Mouse (Mus musculus) forebrain, embryonic 14.5 days (tissue): ENCODE data around the gene Eif2d. TPM values are rescaled to one million over a fixed set of nuclear protein-coding genes. Genes with fewer than 3 reads are reported as not detected.

ENCODE experiments used
- ATAC-seq: fragments of 200-750 bp; cut with Nextera tagmentation; 2 replicates; pipeline ENCODE4 v1.8.0; 2017; ENCODE audit warnings: mild to moderate bottlenecking, moderate library complexity
- DNase-seq: peaks from one replicate; pipeline ENCODE4 v3.0.0-alpha.2; 2015; ENCODE audit warnings: low spot score
- H3K27ac ChIP-seq: fragments of 300-500 bp; sonication (generic); 2 replicates; pipeline ENCODE4 v1.5.1; 2014; ENCODE audit warnings: low read depth, mild to moderate bottlenecking, control low read depth, low read length, moderate library complexity
- H3K27me3 ChIP-seq: fragments of 300-500 bp; sonication (generic); replicated peaks from 2 replicates; pipeline ENCODE4 v1.6.1; 2014; ENCODE audit warnings: low read length, control low read depth, mixed read lengths; ENCODE audit not compliant: control insufficient read depth, insufficient read depth
- H3K36me3 ChIP-seq: fragments of 300-500 bp; sonication (generic); 2 replicates; pipeline ENCODE4 v1.6.1; 2014; ENCODE audit warnings: low read length, control low read depth; ENCODE audit not compliant: control insufficient read depth, insufficient read depth
- H3K4me1 ChIP-seq: fragments of 300-500 bp; sonication (generic); 2 replicates; pipeline ENCODE4 v1.6.1; 2014; ENCODE audit warnings: antibody characterized with exemption, low read length, control low read depth; ENCODE audit not compliant: control insufficient read depth, insufficient read depth
- H3K4me2 ChIP-seq: fragments of 300-500 bp; sonication (generic); 2 replicates; pipeline ENCODE4 v1.6.1; 2014; ENCODE audit warnings: mild to moderate bottlenecking, control low read depth, low read length
- H3K4me3 ChIP-seq: fragments of 300-500 bp; sonication (generic); 2 replicates; pipeline ENCODE4 v1.5.1; 2014; ENCODE audit warnings: low read depth, low read length, control low read depth
- H3K9ac ChIP-seq: fragments of 300-500 bp; sonication (generic); 2 replicates; pipeline ENCODE4 v1.6.1; 2014; ENCODE audit warnings: mild to moderate bottlenecking, low read length, control low read depth, moderate library complexity
- H3K9me3 ChIP-seq: fragments of 300-500 bp; sonication (generic); replicated peaks from 2 replicates; pipeline ENCODE4 v1.6.1; 2016; ENCODE audit warnings: low read length, control low read depth, mixed read lengths; ENCODE audit not compliant: control insufficient read depth
- WGBS: fragments of 180-500 bp; shearing (Covaris S2); extraction: QIAGEN DNeasy Blood & Tissue Kit; methylation state at CpG from one replicate; pipeline ENCODE4 v1.1.7; 2014; 5-methylcytosine and 5-hydroxymethylcytosine counted together
- polyA plus RNA-seq: library from polyadenylated mRNA; unstranded; fragments of >200 nt; fragmentation: Nextera tagmentation; extraction: Ambion mirVana; gene quantifications from 2 replicates; pipeline ENCODE4 v1.2.1, GENCODE M21; 2014

Eif2d gene
- polyA plus RNA-seq, 1 experiment from 2014 or later = 66.1 TPM

DNA sequence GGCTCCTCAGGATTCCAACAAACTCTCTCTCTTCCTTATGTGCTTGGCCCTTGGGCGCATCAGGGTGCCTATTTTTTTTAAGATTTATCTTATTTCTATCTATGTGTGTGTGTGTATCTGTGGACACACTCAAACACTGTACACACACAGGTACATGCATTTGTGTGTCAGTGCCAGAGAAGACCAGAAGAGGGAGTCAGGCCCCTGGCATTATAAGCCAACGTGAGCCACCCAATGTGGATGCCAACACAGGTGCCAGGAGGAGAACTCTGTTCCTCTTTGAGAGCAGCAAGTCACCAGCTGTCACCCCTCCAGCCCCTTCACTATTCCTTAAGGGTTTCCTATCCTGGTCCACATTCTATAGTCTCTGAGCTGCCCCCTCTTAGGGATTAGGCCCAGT is 34.0 kb upstream of the Eif2d start:
- Histone ChIP-seq H3K36me3 (no peaks in the 10 kb centered on the region), H3K4me1 (0 out of 2 replicates have a peak, but pooled peaks cover 7% of the 10 kb centered on the region), H3K27ac (no peak overlapping the region), H3K9me3 (no peaks in the 10 kb centered on the region), H3K27me3 (no peaks in the 10 kb centered on the region), H3K4me3 (no peak overlapping the region), H3K9ac (no peak overlapping the region), H3K4me2 (no peak overlapping the region)
- ATAC-seq (no peak), DNase-seq (no peak)
- WGBS = 54% methylated on average over 2 of the region's 2 CpGs

DNA sequence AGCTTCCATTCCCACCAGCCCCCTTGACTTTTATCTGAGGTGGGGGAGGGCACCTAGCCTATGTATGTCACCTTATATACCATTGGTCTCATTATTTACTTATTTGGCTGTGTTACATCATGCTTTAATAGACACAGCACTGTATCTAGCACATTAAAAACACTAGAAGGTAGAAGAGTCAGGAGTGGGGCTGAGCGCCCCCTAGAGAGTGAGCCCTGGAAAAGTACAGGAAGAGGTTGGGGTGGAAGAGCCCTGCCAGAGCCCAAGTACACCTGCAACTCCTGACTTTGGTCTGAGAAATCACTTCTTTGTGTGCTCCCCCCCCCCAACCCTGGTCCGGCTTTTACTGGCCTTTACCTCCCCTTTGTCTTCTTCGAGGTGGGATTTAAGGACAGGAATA is 31.0 kb upstream of the Eif2d start:
- H3K9ac ChIP-seq = no peak overlapping the region
- H3K27me3 ChIP-seq = no peaks in the 10 kb centered on the region
- H3K27ac ChIP-seq = no peak overlapping the region
- H3K4me1 ChIP-seq = 0 out of 2 replicates have a peak, but pooled peaks cover 1% of the 10 kb centered on the region
- H3K4me2 ChIP-seq = no peak overlapping the region
- DNase-seq = no peak
- no peak overlapping the region for H3K4me3 ChIP-seq
- H3K9me3 ChIP-seq = no peaks in the 10 kb centered on the region
- H3K36me3 ChIP-seq = peaks cover 10% of the 10 kb centered on the region
- WGBS = 35% methylated on average over 3 of the region's 3 CpGs
- ATAC-seq = no peak

DNA sequence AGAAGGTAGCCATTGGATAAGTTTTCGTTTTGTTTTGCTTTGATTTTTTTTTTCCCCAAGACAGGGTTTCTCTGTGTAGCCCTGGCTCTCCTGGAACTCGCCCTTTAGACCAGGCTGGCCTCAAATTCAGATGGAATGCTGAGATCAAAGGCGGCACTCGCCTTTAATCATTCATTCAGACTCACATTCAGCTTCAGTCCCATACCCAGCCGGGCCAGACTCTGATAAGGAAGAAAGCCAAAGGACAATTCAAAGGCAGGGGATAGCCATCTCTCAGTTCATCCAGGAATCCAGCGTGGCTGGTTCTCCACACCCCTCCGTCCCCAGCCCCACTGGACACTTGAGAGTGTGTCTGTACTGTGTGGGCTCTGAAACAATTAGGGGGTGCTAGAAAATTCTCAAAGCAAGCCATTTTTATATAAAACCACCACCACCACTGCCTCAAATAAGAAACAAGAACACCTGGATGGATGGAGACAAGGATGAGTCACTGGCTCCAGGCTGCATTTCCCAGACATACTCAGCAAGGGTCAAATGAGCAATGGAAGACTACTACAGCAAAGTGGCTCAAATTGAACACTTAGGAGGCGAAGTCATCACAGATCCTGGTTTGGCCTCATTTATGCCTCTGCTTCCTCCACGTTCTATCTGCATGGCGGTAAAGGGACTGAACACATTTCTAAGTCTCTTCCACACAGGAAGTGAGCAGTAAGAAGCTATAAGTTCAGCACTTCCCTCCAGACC is 29.3 kb upstream of the Eif2d start:
- DNase-seq (no peak), ATAC-seq (no peak)
- Histone ChIP-seq H3K9me3 (no peaks in the 10 kb centered on the region), H3K4me3 (no peak overlapping the region), H3K4me2 (no peak overlapping the region), H3K4me1 (no peaks in the 10 kb centered on the region), H3K36me3 (peaks cover 26% of the 10 kb centered on the region), H3K9ac (no peak overlapping the region), H3K27ac (no peak overlapping the region), H3K27me3 (no peaks in the 10 kb centered on the region)
- WGBS = 71% methylated on average over 10 of the region's 10 CpGs

DNA sequence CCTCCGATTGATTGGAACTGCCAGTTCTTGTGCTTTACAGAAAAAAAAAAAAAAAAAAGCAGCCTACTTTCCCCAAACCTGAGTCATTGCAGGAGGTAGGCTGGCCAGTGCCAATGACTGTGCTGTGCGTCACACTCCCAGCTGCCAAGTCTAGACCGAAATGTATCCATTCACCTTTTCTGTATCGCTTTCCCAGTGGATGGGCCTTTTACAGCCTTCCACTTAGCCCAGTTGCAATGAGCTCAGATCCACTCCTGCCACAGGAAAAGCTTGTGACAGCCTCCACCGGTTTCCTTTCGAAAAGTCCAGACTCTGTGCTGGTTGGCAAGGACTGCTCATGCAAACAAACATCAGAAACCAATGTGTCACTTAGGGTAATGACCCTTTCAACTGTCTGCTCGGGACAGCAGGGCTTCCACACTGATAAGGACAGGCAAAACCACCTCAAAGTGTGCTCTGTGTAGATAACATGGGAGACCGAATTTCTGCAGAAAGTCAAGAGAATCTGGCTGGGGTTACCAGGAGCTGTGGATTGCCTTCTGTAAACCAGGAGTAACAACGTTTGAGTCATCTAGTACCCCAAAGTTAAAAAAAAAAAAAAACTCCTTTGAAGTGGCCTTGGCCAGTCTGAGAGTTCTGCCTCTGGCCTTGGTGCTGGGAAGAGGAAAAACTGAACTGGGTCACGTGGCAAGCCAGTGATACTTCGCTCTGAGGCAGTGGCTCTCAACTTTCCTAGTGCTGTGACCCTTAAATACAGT is 26.8 kb upstream of the Eif2d start:
- 88% methylated on average over 11 of the region's 11 CpGs for WGBS
- no peak overlapping the region for H3K4me3 ChIP-seq

DNA sequence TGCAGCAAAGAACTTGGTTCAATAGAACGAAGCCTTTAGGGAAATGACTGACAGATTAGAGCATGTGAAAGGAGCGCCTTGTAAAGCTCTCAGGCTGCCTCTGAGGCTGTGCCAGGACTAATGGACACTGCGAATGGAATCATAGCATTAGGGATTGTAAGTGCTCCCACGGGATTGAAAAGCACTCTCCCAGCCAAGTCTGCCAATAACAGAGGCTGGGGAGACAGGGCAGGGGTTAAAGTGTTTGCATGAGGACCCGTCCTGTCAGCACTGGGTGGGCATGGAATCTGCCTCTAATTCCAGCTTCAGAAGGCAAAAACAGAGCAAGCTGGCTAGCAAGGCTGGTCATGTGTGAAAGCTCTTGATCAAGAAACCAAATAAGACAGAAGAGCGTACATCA is 18.8 kb upstream of the Eif2d start:
- Histone ChIP-seq H3K27me3 (no peaks in the 10 kb centered on the region), H3K27ac (peak overlapping the region; percentile 59), H3K4me2 (peak overlapping the region; percentile 51), H3K4me1 (peaks cover 31% of the 10 kb centered on the region), H3K9me3 (no peaks in the 10 kb centered on the region), H3K36me3 (peaks cover 26% of the 10 kb centered on the region), H3K9ac (peak overlapping the region; percentile 32; the same call in 1 of the 2 replicates), H3K4me3 (no peak overlapping the region)
- WGBS = 7% methylated on average over 6 of the region's 6 CpGs
- ATAC-seq (peak; percentile 26; the same call in 1 of the 2 replicates), DNase-seq (peak; percentile 89)

More for the DNA sequence above, 26.8 kb upstream of the Eif2d start:
- Histone ChIP-seq H3K9me3 (no peaks in the 10 kb centered on the region), H3K4me2 (no peak overlapping the region), H3K36me3 (peaks cover 47% of the 10 kb centered on the region), H3K9ac (no peak overlapping the region), H3K4me1 (no peaks in the 10 kb centered on the region), H3K27ac (no peak overlapping the region), H3K27me3 (no peaks in the 10 kb centered on the region)
- no peak for DNase-seq
- no peak for ATAC-seq

DNA sequence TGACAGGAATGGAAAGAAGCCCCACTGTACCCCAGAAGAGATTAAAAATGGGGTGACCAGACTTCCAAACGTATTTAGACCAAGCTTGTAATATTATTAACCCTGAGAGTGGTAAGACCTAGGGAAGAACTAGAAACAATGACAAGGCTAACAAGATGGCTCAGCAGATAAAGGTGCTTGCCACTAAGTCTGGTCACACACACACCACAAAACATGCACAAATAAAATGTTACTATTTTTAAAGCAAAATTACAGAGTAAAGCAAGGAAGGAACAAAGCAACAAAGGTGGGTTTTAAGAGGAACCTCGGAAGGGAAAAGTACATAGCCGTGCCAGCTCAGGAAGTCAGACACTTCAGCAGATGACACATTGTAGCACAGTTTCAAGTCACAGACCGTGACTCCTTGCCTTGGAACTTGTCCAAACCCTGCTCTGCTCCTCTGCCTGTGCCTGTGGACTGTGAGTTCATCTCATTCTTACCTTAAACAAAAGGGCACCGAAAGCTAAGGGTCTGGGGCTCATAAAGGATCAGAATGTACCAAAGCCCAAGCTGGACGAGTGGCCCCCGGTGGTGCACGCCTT is 17.9 kb upstream of the Eif2d start:
- Histone ChIP-seq H3K9ac (no peak overlapping the region), H3K4me1 (peaks cover 31% of the 10 kb centered on the region), H3K4me3 (0 out of 2 replicates have a peak overlapping the region, but pooled peaks have one; percentile 14), H3K27me3 (no peaks in the 10 kb centered on the region), H3K9me3 (no peaks in the 10 kb centered on the region), H3K4me2 (peak overlapping the region; percentile 51), H3K36me3 (peaks cover 18% of the 10 kb centered on the region), H3K27ac (peak overlapping the region; percentile 59)
- DNase-seq (peak; percentile 41), ATAC-seq (no peak)
- WGBS = 35% methylated on average over 8 of the region's 8 CpGs

DNA sequence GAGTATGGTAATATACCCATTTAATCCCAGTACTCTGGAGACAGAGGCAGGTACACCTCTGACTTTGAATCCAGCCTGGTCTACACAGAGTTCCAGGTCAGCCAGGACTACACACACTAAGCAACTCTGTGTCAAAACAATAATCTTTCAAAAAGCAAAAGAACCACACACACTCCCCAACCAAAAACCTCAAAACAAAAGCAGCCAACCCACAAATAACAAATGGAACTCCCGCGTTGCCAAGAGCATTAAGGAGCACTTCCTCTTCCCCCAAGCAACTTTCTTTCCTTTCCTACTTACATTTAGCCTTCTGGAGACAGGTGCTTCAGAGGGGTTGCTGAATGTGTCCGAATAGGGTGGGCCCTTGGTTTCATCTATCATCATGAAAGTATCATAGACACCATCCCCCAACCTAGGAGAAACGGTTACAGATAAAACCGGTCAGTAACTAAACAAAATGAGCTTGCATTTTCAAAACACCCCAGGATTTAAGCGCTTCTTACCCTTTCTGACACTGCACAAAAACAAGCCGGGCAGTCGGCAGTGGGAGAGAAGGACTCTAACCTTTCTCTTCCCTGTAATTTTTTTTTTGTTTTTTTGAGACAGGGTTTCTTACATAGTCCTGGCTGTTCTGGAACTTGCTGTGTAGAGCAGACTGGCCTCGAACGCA is 16.9 kb upstream of the Eif2d start:
- 76% methylated on average over 10 of the region's 10 CpGs for WGBS
- Histone ChIP-seq H3K9ac (peak overlapping the region; percentile 33), H3K4me3 (peak overlapping the region; percentile 3; the same call in 1 of the 2 replicates)

DNA sequence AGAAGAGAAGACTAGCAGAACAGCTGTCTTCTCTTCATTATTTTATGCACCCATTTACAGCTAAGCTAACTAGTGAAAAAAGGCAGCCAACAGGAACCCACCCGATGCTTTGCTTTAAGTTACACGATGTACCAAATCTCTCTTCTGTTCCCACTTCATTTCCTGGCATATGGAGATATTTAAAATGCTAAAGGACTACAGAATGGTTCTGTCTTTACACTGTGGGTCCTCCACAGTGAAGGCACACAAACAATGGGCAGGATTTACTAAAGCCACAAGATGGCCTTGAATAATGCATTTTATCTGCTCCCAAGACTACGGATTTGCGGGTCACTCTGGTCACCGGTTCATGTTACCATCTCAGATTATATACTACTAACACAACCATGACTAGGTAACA is 15.9 kb upstream of the Eif2d start:
- Histone ChIP-seq H3K27ac (peak overlapping the region; percentile 2; the same call in 1 of the 2 replicates), H3K27me3 (no peaks in the 10 kb centered on the region), H3K9ac (peak overlapping the region; percentile 78), H3K4me1 (peaks cover 31% of the 10 kb centered on the region), H3K4me2 (peak overlapping the region; percentile 51), H3K36me3 (peaks cover 11% of the 10 kb centered on the region; the same call in 1 of the 2 replicates), H3K4me3 (peak overlapping the region; percentile 70), H3K9me3 (no peaks in the 10 kb centered on the region)
- WGBS = 2% methylated on average over 5 of the region's 5 CpGs
- DNase-seq (peak; percentile 32), ATAC-seq (no peak)

More for the DNA sequence above, 16.9 kb upstream of the Eif2d start:
- H3K27ac ChIP-seq = no peak overlapping the region
- H3K4me1 ChIP-seq = peaks cover 31% of the 10 kb centered on the region
- no peak for DNase-seq
- ATAC-seq = no peak
- H3K4me2 ChIP-seq = peak overlapping the region; percentile 51
- H3K9me3 ChIP-seq = no peaks in the 10 kb centered on the region
- H3K36me3 ChIP-seq = peaks cover 11% of the 10 kb centered on the region; the same call in 1 of the 2 replicates
- H3K27me3 ChIP-seq = no peaks in the 10 kb centered on the region
